Mouse (Mus musculus): ENCODE data around the gene Ptprm. TPM values are rescaled to one million over a fixed set of nuclear protein-coding genes. Genes with fewer than 3 reads are reported as not detected.

Gene Ptprm
- polyA plus RNA-seq, 1 experiment = not detected

GRCm38 (mm10) chr17:67118676-67119340 lies 235.4 kb downstream of the Ptprm start:
- no peak for TF ChIP-seq GATA1 (IDR thresholded peaks at IDR 0.05; ENCODE audit: low read length)

- TF ChIP-seq GATA1 (IDR thresholded peaks at IDR 0.05; ENCODE audit: low read length) = no peak
Observed at GRCm38 (mm10) chr17:67114842-67115241, 239.4 kb downstream of the Ptprm start.

GRCm38 (mm10) chr17:67112679-67113078 lies 241.6 kb downstream of the Ptprm start:
- TF ChIP-seq GATA1 (IDR thresholded peaks at IDR 0.05; ENCODE audit: low read length) = no peak

GRCm38 (mm10) chr17:67106176-67106575 lies 248.1 kb downstream of the Ptprm start:
- TF ChIP-seq GATA1 (IDR thresholded peaks at IDR 0.05; ENCODE audit: low read length) = no peak

- no peak for TF ChIP-seq GATA1 (IDR thresholded peaks at IDR 0.05; ENCODE audit: low read length)
Observed at GRCm38 (mm10) chr17:67102051-67102450, 252.2 kb downstream of the Ptprm start.

GRCm38 (mm10) chr17:67090997-67091396 lies 263.3 kb downstream of the Ptprm start:
- no peak for TF ChIP-seq GATA1 (IDR thresholded peaks at IDR 0.05; ENCODE audit: low read length)

GRCm38 (mm10) chr17:67090153-67090552 lies 264.1 kb downstream of the Ptprm start:
- no peak for TF ChIP-seq GATA1 (IDR thresholded peaks at IDR 0.05; ENCODE audit: low read length)

- no peak for TF ChIP-seq GATA1 (IDR thresholded peaks at IDR 0.05; ENCODE audit: low read length)
Observed at GRCm38 (mm10) chr17:67089611-67090010, 264.6 kb downstream of the Ptprm start.

- TF ChIP-seq GATA1 (IDR thresholded peaks at IDR 0.05; ENCODE audit: low read length) = no peak
Observed at GRCm38 (mm10) chr17:67087585-67087984, 266.7 kb downstream of the Ptprm start.

- TF ChIP-seq GATA1 (IDR thresholded peaks at IDR 0.05; ENCODE audit: low read length) = no peak
Observed at GRCm38 (mm10) chr17:67086811-67087210, 267.4 kb downstream of the Ptprm start.

GRCm38 (mm10) chr17:67084501-67084900 lies 269.8 kb downstream of the Ptprm start:
- TF ChIP-seq GATA1 (IDR thresholded peaks at IDR 0.05; ENCODE audit: low read length) = no peak

GRCm38 (mm10) chr17:67084093-67084492 lies 270.2 kb downstream of the Ptprm start:
- no peak for TF ChIP-seq GATA1 (IDR thresholded peaks at IDR 0.05; ENCODE audit: low read length)

- no peak for TF ChIP-seq GATA1 (IDR thresholded peaks at IDR 0.05; ENCODE audit: low read length)
Observed at GRCm38 (mm10) chr17:67079570-67079969, 274.7 kb downstream of the Ptprm start.

- no peak for TF ChIP-seq GATA1 (IDR thresholded peaks at IDR 0.05; ENCODE audit: low read length)
Observed at GRCm38 (mm10) chr17:67073580-67073979, 280.7 kb downstream of the Ptprm start.

GRCm38 (mm10) chr17:67073139-67073538 lies 281.1 kb downstream of the Ptprm start:
- TF ChIP-seq GATA1 (IDR thresholded peaks at IDR 0.05; ENCODE audit: low read length) = no peak

GRCm38 (mm10) chr17:67071231-67072009 lies 282.8 kb downstream of the Ptprm start:
- no peak for TF ChIP-seq GATA1 (IDR thresholded peaks at IDR 0.05; ENCODE audit: low read length)

- TF ChIP-seq GATA1 (IDR thresholded peaks at IDR 0.05; ENCODE audit: low read length) = no peak
Observed at GRCm38 (mm10) chr17:67063611-67064010, 290.6 kb downstream of the Ptprm start.
